Mouse (Mus musculus) Patski (cell line): Measurements from ENCODE around the gene Lipa. TPM values are rescaled to one million over a fixed set of nuclear protein-coding genes. Genes with fewer than 3 reads are reported as not detected.

ENCODE experiments used
- ATAC-seq: fragments of 100-300 bp; one replicate; pipeline ENCODE4 v1.8.0; 2021
- CTCF ChIA-PET: fragments of 350-600 bp; sonication (Branson Sonifier 250); formaldehyde crosslinking; loops from one replicate; lab custom pipeline; 2022; ENCODE audit warnings: inconsistent platforms; lab: Charles Lee
- POLR2A ChIA-PET: fragments of 350-600 bp; sonication (Branson Sonifier 250); formaldehyde crosslinking; loops from one replicate; lab custom pipeline; 2022; ENCODE audit warnings: antibody characterized with exemption, inconsistent platforms; lab: Charles Lee
- DNase-seq: peaks from one replicate; pipeline ENCODE4 v3.0.0-alpha.2; 2011; ENCODE audit warnings: low read depth, low spot score
- H3K27me3 ChIP-seq: fragments of 371-371 bp; one replicate; pipeline ENCODE4 v1.5.1; 2021
- CTCF ChIP-seq: fragments of 100-300 bp; IDR thresholded peaks from one replicate; pipeline ENCODE4 v1.5.1; 2021
- in situ Hi-C: fragments of 300-500 bp; cut with MboI; formaldehyde crosslinking; loops from 3 replicates; pipeline ENCODE4 v1.11.1; 2018; ENCODE audit warnings: low pct_unique_long_range_greater_than_20kb, mixed read lengths
- polyA plus RNA-seq: library from polyadenylated mRNA; unstranded; gene quantifications from one replicate; pipeline ENCODE4 v1.2.3, GENCODE M21; 2021

Gene Lipa
- polyA plus RNA-seq, 1 experiment from 2014 or later, result 85.1 TPM

DNA sequence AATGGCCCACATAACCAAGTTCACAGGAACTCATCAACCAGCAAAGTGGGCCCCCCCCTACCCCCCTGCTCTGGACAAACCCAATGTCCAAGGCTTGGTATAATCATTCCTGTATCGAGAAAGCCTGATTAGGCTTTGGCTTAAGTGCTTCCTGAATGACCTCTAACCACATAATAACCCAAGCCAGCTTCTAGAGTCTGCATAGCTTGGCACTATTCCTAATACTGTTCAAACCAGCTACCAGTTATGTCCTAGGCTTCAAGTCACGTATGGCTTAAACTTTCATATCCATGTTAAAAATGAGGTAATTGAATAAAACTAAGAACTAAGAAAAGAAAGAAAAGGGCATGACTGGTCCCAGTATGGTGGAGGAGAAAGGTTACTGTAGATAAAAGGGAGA, 10.9 kb downstream of the Lipa start:
- ATAC-seq, result no peak
- TF ChIP-seq CTCF, result no peak
- DNase-seq, result no peak
- no peaks in the 10 kb centered on the region for H3K27me3 ChIP-seq
- POLR2A ChIA-PET, result interaction anchor here (0.6 to 1.2 kb wide), 2 partner anchors 10 to 17 kb away, joined by 3 to 4 read pairs; no protein-coding TSS in a partner anchor
- in situ Hi-C loops, result no loop called here
- CTCF ChIA-PET, result interaction anchor here (1.2 to 3.4 kb wide), 3 partner anchors 10 to 16 kb away, joined by 4 to 22 read pairs (median 5); partner anchors contain the start of gene Lipa

DNA sequence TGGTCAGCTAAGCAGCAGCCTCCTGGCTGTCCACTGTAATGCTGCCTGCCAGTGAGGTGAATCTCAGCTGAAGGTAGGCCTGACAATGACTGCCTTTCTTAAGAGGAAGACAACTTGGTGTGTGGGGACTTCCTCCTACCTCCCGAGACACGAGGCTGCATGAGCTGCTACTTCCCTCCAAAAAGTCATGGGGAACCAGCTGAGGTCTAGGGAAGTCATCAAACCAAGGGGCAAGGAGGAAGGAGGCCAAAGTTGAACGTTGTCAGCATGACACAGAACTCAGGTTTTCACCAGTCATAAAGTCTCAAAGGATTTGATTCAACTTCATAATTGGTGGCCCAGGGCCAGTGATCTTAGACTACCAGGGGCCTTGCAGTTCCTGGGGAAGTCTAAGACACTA, 11.6 kb downstream of the Lipa start:
- POLR2A ChIA-PET, result interaction anchor here (0.7 kb wide), 1 partner anchor 113 kb away, joined by 4 read pairs; no protein-coding TSS in a partner anchor
- in situ Hi-C loops, result no loop called here
- ATAC-seq (no peak), DNase-seq (no peak)
- TF ChIP-seq CTCF, result no peak
- CTCF ChIA-PET, result interaction anchor here (1.1 to 3.4 kb wide), 3 partner anchors 9 to 195 kb away, joined by 3 to 22 read pairs (median 3); no protein-coding TSS in a partner anchor
- H3K27me3 ChIP-seq, result no peaks in the 10 kb centered on the region

DNA sequence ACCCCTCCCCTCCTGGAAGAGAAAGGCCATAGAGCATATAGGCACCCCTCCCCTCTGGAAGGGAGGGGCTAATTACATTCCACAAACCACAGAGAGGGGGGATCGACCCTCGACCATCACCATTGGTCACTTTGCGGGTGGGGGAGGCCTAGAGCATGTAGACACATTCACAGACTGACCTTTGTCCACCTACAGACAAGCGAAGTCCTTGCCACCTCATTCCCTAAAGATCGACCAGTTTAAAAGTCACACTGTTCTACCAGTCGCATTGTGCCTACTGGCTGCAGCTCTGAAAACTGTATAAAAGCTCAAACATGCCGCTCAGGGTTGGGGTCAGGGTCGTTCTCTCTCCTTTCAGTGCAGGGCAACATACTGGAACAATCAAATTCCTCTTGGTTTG, 15.7 kb downstream of the Lipa start:
- H3K27me3 ChIP-seq, result no peaks in the 10 kb centered on the region
- no peak for ATAC-seq
- TF ChIP-seq CTCF, result no peak
- DNase-seq, result no peak
- CTCF ChIA-PET, result no interaction called here
- POLR2A ChIA-PET, result interaction anchor here (0.6 kb wide), 1 partner anchor 11 kb away, joined by 3 read pairs; no protein-coding TSS in a partner anchor
- in situ Hi-C loops, result no loop called here

DNA sequence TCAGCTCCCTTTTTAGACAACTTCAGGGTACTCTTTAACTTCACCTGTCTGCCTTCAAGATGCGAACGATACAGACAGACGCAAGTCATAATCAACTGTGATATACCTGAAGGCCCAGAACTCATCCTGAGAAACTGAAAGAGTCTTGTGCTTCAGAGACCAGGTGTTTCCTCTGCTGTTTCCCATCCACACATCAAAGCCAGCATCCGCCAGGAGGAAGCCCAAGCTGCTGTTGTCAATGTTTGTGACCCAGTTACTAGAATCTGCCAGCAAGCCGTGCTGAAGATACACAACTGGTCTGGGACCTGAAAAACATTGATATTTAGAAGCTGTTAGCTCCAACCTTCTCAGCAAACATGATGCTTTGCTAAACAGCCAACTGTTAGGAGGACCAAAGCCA, 16.6 kb downstream of the Lipa start:
- POLR2A ChIA-PET, result interaction anchor here (0.7 kb wide), 1 partner anchor 9 kb away, joined by 3 read pairs; no protein-coding TSS in a partner anchor
- CTCF ChIA-PET, result interaction anchor here (0.7 to 1.0 kb wide), 2 partner anchors 10 to 216 kb away, joined by 3 to 6 read pairs; no protein-coding TSS in a partner anchor
- DNase-seq (no peak), ATAC-seq (no peak)
- H3K27me3 ChIP-seq, result no peaks in the 10 kb centered on the region
- in situ Hi-C loops, result no loop called here
- no peak for TF ChIP-seq CTCF

DNA sequence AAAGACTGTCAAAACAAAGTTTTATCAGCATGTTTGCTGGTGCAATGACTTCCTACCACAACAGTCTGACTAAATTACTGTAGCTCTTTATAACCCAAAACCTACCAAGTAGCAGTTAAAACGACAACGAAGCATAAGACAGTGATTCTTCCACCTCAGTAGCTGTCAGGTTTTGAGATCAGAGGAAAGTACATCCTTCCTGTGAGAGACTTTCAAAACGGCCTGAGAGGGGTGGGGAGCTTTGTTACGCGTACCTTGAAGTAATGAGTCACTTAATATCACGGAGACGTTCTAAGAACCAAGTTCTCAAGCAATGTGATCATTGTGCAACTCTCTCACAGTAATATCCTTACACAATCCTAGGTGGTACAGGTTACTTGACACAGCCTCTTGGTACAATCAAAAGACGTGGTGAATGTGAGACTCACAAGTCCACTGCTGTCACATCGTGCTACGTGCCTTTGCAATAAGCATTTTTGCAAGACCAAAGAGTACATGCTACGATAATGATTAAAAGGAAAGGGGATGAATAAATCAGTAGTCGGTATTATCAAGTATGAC, 22.0 kb downstream of the Lipa start:
- no peak for TF ChIP-seq CTCF
- in situ Hi-C loops, result no loop called here
- POLR2A ChIA-PET, result interaction anchor here (1.6 kb wide), 1 partner anchor 11 kb away, joined by 4 read pairs; no protein-coding TSS in a partner anchor
- ATAC-seq, result no peak
- CTCF ChIA-PET, result interaction anchor here (0.7 to 4.0 kb wide), 7 partner anchors 11 to 157 kb away, joined by 3 to 22 read pairs (median 4); partner anchors contain the start of gene Ifit2
- no peak for DNase-seq
- H3K27me3 ChIP-seq, result no peaks in the 10 kb centered on the region

DNA sequence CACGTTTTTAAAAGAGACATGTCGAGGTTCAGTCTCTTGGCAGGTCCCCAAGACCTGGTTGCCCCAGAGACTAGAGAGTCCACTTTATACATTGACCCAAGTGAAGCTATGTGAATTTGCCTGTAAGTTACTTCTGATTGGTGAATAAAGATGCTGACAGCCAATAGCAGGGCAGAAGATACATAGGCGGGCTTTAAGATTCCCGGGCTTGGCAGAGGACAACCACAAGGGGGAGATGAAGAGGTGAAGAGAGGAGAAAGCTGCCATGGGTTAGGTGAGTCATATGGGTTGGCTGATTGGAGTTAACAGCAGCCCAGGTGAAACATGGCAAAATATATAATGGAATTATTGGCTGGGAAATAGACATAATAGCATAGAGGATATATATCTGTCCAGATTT, 26.5 kb downstream of the Lipa start:
- peak; percentile 94 for TF ChIP-seq CTCF
- ATAC-seq (peak; percentile 96), DNase-seq (peak; percentile 43)
- H3K27me3 ChIP-seq, result no peaks in the 10 kb centered on the region
- ChIA-PET POLR2A (interaction anchor here (1.1 kb wide), 1 partner anchor 135 kb away, joined by 3 read pairs; no protein-coding TSS in a partner anchor), CTCF (interaction anchor here (0.7 to 3.3 kb wide), 17 partner anchors 9 to 256 kb away, joined by 3 to 17 read pairs (median 4); partner anchors contain the start of genes Ifit1, Ifit1bl2, Ifit2 and Lipa)
- in situ Hi-C loops, result loop anchor here (5.0 kb wide), 1 partner anchor 47 kb away; no protein-coding TSS in a partner anchor

DNA sequence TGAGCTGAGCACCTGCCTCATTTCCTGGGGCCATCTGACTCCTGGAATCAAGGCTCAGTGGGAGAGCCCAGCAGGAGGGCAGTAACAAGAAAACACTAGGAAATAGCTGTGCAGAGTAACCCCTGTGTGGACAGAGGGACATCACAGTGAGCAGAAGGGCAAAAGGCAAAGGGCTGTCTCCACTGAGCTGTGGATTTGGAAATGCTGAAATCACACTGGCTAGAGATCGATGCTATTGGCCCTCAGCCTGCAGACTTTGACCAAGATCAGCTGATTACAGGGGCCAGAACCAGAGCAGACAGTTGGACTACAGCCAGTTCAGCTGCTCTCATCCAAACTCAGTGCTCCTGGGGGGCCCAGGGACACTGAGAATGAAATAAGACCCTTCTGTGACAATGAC, 30.9 kb downstream of the Lipa start:
- CTCF ChIA-PET, result interaction anchor here (1.6 to 1.8 kb wide), 2 partner anchors 11 to 140 kb away, joined by 3 to 4 read pairs; no protein-coding TSS in a partner anchor
- DNase-seq, result no peak
- no peak for ATAC-seq
- TF ChIP-seq CTCF, result no peak
- POLR2A ChIA-PET, result interaction anchor here (0.9 kb wide), 1 partner anchor 12 kb away, joined by 4 read pairs; no protein-coding TSS in a partner anchor
- in situ Hi-C loops, result no loop called here
- H3K27me3 ChIP-seq, result no peaks in the 10 kb centered on the region

DNA sequence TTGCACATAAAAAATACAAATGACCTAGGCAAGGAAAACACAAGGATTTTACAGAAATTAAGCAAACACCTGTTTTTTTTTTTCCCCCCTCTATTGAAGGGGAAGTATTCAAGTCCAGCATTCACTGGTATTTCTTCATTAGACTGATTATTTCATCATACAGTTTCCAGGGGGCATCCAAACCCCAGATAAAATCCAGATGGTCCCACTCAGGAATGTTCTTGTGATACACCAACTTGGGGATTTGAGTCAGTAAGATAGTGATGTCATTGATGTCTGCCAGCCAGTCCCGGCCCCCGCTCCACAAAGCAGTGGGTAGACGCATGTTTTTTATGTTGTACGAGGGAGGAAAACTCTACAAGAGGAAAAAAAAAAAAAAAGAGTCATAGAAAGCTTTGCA, 33.4 kb downstream of the Lipa start:
- DNase-seq (no peak), ATAC-seq (no peak)
- ChIA-PET CTCF (interaction anchor here (1.6 kb wide), 1 partner anchor 55 kb away, joined by 3 read pairs; no protein-coding TSS in a partner anchor), POLR2A (interaction anchor here (0.6 kb wide), 1 partner anchor 177 kb away, joined by 3 read pairs; no protein-coding TSS in a partner anchor)
- no peak for TF ChIP-seq CTCF
- in situ Hi-C loops, result no loop called here
- no peaks in the 10 kb centered on the region for H3K27me3 ChIP-seq

DNA sequence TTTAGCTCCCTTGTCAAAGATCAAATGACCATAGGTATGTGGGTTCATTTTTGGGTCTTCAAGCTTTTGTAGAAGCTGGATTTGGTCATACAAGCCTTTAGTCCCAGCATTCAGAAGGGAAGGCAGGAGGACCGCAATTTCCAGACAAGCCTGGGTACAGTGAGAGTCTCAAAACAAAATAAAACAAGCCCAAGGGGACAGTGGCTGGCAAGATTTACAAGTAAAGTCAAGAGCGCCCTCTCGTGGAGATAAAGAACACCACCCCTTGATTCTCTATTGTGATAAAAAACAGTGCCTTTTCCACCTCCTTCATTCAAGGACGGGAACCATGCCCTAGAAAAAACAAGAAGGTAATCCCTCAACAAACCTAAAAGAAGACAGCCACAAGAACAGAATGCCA, 43.7 kb downstream of the Lipa start:
- TF ChIP-seq CTCF, result peak; percentile 82
- peaks cover 3% of the 10 kb centered on the region for H3K27me3 ChIP-seq
- ChIA-PET POLR2A (no interaction called here), CTCF (interaction anchor here (0.6 to 2.9 kb wide), 9 partner anchors 17 to 243 kb away, joined by 3 to 12 read pairs (median 4); no protein-coding TSS in a partner anchor)
- in situ Hi-C loops, result no loop called here
- ATAC-seq (peak; percentile 57), DNase-seq (no peak)
